8 mouse cellular contexts compared by ENCODE assay signal in the genomic region with DNA sequence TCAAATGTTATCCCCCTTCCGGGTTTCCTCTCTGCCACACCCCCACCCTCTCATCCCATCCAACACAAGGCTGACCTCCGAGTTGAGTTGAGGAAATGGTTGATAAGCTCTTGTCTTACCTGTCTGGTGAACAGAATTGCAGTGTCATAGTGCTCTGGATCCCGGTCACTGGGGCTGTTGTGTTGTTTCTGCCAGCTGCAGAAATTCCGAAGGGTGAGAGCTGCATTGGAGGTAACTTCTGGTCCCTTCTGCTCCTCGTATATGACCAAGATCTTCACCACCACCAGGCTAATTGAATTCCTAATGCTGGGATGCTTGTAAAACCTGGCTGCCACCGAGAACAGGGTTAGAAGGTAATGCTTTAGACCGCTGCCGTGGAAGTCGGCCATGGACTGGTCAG. TPM values are rescaled to one million over a fixed set of nuclear protein-coding genes. Genes with fewer than 3 reads are reported as not detected.
A peak's percentile ranks its signal among the peaks of the same experiment; 100 is the strongest.
DNase-seq lines count a peak whose midpoint lies in the region; ATAC-seq and TF ChIP-seq lines count a peak whose summit lies in the region.
"Had no signal": no experiment of that assay in that cellular context is flagged by ENCODE, and none has a peak within 500 bp of the region (broad histone marks: within the 10 kb centered on the region; RNA-seq: fewer than 3 reads in every experiment).

No protein-coding gene starts in this region.

- no peak for TF ChIP-seq POLR2A in liver, adult 2 months (IDR thresholded peaks at IDR 0.05; ENCODE audit: extremely low read depth, insufficient read depth, low read length)

- DNase-seq in liver, adult 2 months (ENCODE audit: extremely low read depth, low read depth, low spot score) = peak; percentile 63
- DNase-seq in liver = no peak
- DNase-seq in right cerebral cortex, postnatal 25 days = no peak
- no peak for DNase-seq in spleen, adult 12 weeks (ENCODE audit: low spot score)
- DNase-seq: thymus, postnatal 25 days had no signal

- no peak for ATAC-seq in heart, embryonic 16.5 days (replicated peaks; ENCODE audit: extremely low read depth, insufficient read depth, low FRiP score)
- ATAC-seq in limb, embryonic 15.5 days (ENCODE audit: insufficient number of reproducible peaks, low FRiP score, low TSS enrichment, low read depth) = no peak
- ATAC-seq in stomach, embryonic 14.5 days (ENCODE audit: insufficient number of reproducible peaks, insufficient read depth, low FRiP score, low read depth) = no peak

- H3K79me2 ChIP-seq in liver, adult 2 months (ENCODE audit: control insufficient read depth, insufficient read depth, low read length) = no peaks in the 10 kb centered on the region

- WGBS in liver, adult 2 months = 13% methylated on average over 9 of the region's 9 CpGs
- WGBS in heart, embryonic 16.5 days = 42% methylated on average over 9 of the region's 9 CpGs
- WGBS in limb, embryonic 15.5 days = 49% methylated on average over 9 of the region's 9 CpGs
- WGBS in stomach, embryonic 14.5 days = 50% methylated on average over 9 of the region's 9 CpGs

- no peaks in the 10 kb centered on the region for H3K9me3 ChIP-seq in heart, embryonic 16.5 days (replicated peaks; ENCODE audit: control insufficient read depth, low read length)
- H3K9me3 ChIP-seq in limb, embryonic 15.5 days = no peaks in the 10 kb centered on the region
- no peaks in the 10 kb centered on the region for H3K9me3 ChIP-seq in stomach, embryonic 14.5 days (ENCODE audit: control insufficient read depth, low read depth, low read length)

- H3K4me3 ChIP-seq in liver, adult 2 months (ENCODE audit: insufficient read depth, low read depth, low read length) = peak overlapping the region; percentile 46
- H3K4me3 ChIP-seq in heart, embryonic 16.5 days (ENCODE audit: low read length) = peak overlapping the region; percentile 90
- peak overlapping the region; percentile 69 for H3K4me3 ChIP-seq in limb, embryonic 15.5 days
- H3K4me3 ChIP-seq in stomach, embryonic 14.5 days (ENCODE audit: low read depth, low read length) = peak overlapping the region; percentile 85

- peak overlapping the region; percentile 44 for H3K9ac ChIP-seq in liver, adult 2 months (ENCODE audit: low read depth, low read length)
- peak overlapping the region; percentile 26 for H3K9ac ChIP-seq in heart, embryonic 16.5 days (ENCODE audit: low read length)
- no peak overlapping the region for H3K9ac ChIP-seq in limb, embryonic 15.5 days
- H3K9ac ChIP-seq in stomach, embryonic 14.5 days (replicated peaks; ENCODE audit: low read depth, low read length) = no peak overlapping the region

- no peak for TF ChIP-seq CTCF in liver, adult 2 months (IDR thresholded peaks at IDR 0.05; ENCODE audit: low read depth, low read length)

- H3K27me3 ChIP-seq in liver, adult 2 months (ENCODE audit: control insufficient read depth, insufficient read depth, low read length) = no peaks in the 10 kb centered on the region
- H3K27me3 ChIP-seq in heart, embryonic 16.5 days (ENCODE audit: control insufficient read depth, insufficient read depth, low read length) = no peaks in the 10 kb centered on the region
- H3K27me3 ChIP-seq in limb, embryonic 15.5 days = no peaks in the 10 kb centered on the region
- no peaks in the 10 kb centered on the region for H3K27me3 ChIP-seq in stomach, embryonic 14.5 days (ENCODE audit: control insufficient read depth, insufficient read depth, low read length)

- peaks cover 6% of the 10 kb centered on the region for H3K4me1 ChIP-seq in liver, adult 2 months (ENCODE audit: control insufficient read depth, insufficient read depth, low read length)
- H3K4me1 ChIP-seq in heart, embryonic 16.5 days (ENCODE audit: control insufficient read depth, insufficient read depth, low read length) = peaks cover 16% of the 10 kb centered on the region
- H3K4me1 ChIP-seq in limb, embryonic 15.5 days = peaks cover 21% of the 10 kb centered on the region
- peaks cover 8% of the 10 kb centered on the region for H3K4me1 ChIP-seq in stomach, embryonic 14.5 days (ENCODE audit: control insufficient read depth, insufficient read depth, low read length)

- H3K27ac ChIP-seq in liver, adult 2 months (replicated peaks; ENCODE audit: insufficient read depth, low read depth, low read length) = peak overlapping the region; percentile 77
- no peak overlapping the region for H3K27ac ChIP-seq in heart, embryonic 16.5 days (ENCODE audit: low read length)
- H3K27ac ChIP-seq in limb, embryonic 15.5 days = no peak overlapping the region
- peak overlapping the region; percentile 21; the same call in 1 of the 2 replicates for H3K27ac ChIP-seq in stomach, embryonic 14.5 days (ENCODE audit: low read length)

- H3K4me2 ChIP-seq in heart, embryonic 16.5 days (ENCODE audit: low read depth, low read length) = peak overlapping the region; percentile 78
- peak overlapping the region; percentile 92 for H3K4me2 ChIP-seq in limb, embryonic 15.5 days
- peak overlapping the region; percentile 88 for H3K4me2 ChIP-seq in stomach, embryonic 14.5 days (replicated peaks; ENCODE audit: low read depth, low read length)

- peaks cover 29% of the 10 kb centered on the region for H3K36me3 ChIP-seq in liver, adult 2 months (ENCODE audit: control insufficient read depth, insufficient read depth, low read length)
- peaks cover 43% of the 10 kb centered on the region for H3K36me3 ChIP-seq in heart, embryonic 16.5 days (ENCODE audit: control insufficient read depth, insufficient read depth)
- peaks cover 46% of the 10 kb centered on the region for H3K36me3 ChIP-seq in limb, embryonic 15.5 days
- H3K36me3 ChIP-seq in stomach, embryonic 14.5 days (ENCODE audit: control insufficient read depth, insufficient read depth, low read length) = peaks cover 49% of the 10 kb centered on the region

RNA-seq across cellular contexts. Expression of gene Adamts1, which starts 2.9 kb away (rescaled TPM):
- 8.9 and 12.1 TPM in 2 replicates for total RNA-seq in liver, adult 2 months (2014; rRNA removed)
- 5.1 and 9.4 TPM in 2 replicates for polyA plus RNA-seq in liver, adult 2 months (2012; rRNA removed)
- polyA plus RNA-seq in heart, embryonic 16.5 days (2015; fragmentation: Nextera tagmentation; extraction: Ambion mirVana) = 40.1 and 47.4 TPM in 2 replicates
- 47.3 and 49.5 TPM in 2 replicates for polyA plus RNA-seq in limb, embryonic 15.5 days (2015; fragmentation: Nextera tagmentation; extraction: Ambion mirVana)
- polyA plus RNA-seq in stomach, embryonic 14.5 days (2014; fragmentation: Nextera tagmentation; extraction: Ambion mirVana) = 20.1 and 26.9 TPM in 2 replicates

Comparison
In these comparisons a context has a peak if more than half of its experiments do, and no peak if none do; other contexts are left out.
1. H3K27ac ChIP-seq: peak in liver, adult 2 months (single experiment) and stomach, embryonic 14.5 days (single experiment); none in heart, embryonic 16.5 days (single experiment) and limb, embryonic 15.5 days (single experiment).
2. H3K9ac ChIP-seq: peak in liver, adult 2 months (single experiment) and heart, embryonic 16.5 days (single experiment); none in limb, embryonic 15.5 days (single experiment) and stomach, embryonic 14.5 days (single experiment).
3. Peak in every context shown above with its lines, with median percentiles within 50 percentile points of each other: H3K4me3 ChIP-seq and H3K4me2 ChIP-seq.